Mouse (Mus musculus) midbrain, embryonic 11.5 days (tissue): ENCODE measurements at regions not wholly inside any gene's neighbourhood (a gene's known extent, or its start where the extent isn't known, plus 50 kb on each side); places are given as distances from the start of the nearest gene placed in this dataset.
A peak's percentile ranks its signal among the peaks of the same experiment; 100 is the strongest.

Source experiments
- ATAC-seq: fragments of 200-750 bp; cut with Nextera tagmentation; 2 replicates; pipeline ENCODE4 v1.8.0; 2017; ENCODE audit warnings: moderate TSS enrichment, moderate library complexity; ENCODE audit not compliant: low FRiP score
- DNase-seq: peaks from one replicate; pipeline ENCODE4 v3.0.0; 2015; ENCODE audit warnings: low spot score; ENCODE audit errors: missing footprints
- H3K27ac ChIP-seq: fragments of 300-500 bp; sonication (generic); 2 replicates; pipeline ENCODE4 v1.5.1; 2014; ENCODE audit warnings: low read depth, low read length
- H3K27me3 ChIP-seq: fragments of 300-500 bp; sonication (generic); 2 replicates; pipeline ENCODE4 v1.6.1; 2014; ENCODE audit warnings: mild to moderate bottlenecking, low read length, moderate library complexity, mixed read lengths; ENCODE audit not compliant: control insufficient read depth, insufficient read depth
- H3K36me3 ChIP-seq: fragments of 300-500 bp; sonication (generic); 2 replicates; pipeline ENCODE4 v1.6.1; 2014; ENCODE audit warnings: mild to moderate bottlenecking, low read length, moderate library complexity, mixed read lengths; ENCODE audit not compliant: control insufficient read depth, insufficient read depth
- H3K4me1 ChIP-seq: fragments of 300-500 bp; sonication (generic); 2 replicates; pipeline ENCODE4 v1.6.1; 2014; ENCODE audit warnings: low read length; ENCODE audit not compliant: control insufficient read depth, insufficient read depth
- H3K4me2 ChIP-seq: fragments of 300-500 bp; sonication (generic); 2 replicates; pipeline ENCODE4 v1.6.1; 2014; ENCODE audit warnings: mild to moderate bottlenecking, moderate library complexity
- H3K4me3 ChIP-seq: fragments of 300-500 bp; sonication (generic); 2 replicates; pipeline ENCODE4 v1.5.1; 2014; ENCODE audit warnings: low read depth, low read length
- H3K9ac ChIP-seq: fragments of 300-500 bp; sonication (generic); 2 replicates; pipeline ENCODE4 v1.6.1; 2014; ENCODE audit warnings: low read length
- H3K9me3 ChIP-seq: fragments of 300-500 bp; sonication (generic); 2 replicates; pipeline ENCODE4 v1.6.1; 2016; ENCODE audit warnings: low read length; ENCODE audit not compliant: control insufficient read depth
- WGBS: fragments of 180-500 bp; shearing (Covaris S2); extraction: QIAGEN DNeasy Blood & Tissue Kit; methylation state at CpG from one replicate; pipeline ENCODE4 v1.1.7; 2014; 5-methylcytosine and 5-hydroxymethylcytosine counted together

DNA sequence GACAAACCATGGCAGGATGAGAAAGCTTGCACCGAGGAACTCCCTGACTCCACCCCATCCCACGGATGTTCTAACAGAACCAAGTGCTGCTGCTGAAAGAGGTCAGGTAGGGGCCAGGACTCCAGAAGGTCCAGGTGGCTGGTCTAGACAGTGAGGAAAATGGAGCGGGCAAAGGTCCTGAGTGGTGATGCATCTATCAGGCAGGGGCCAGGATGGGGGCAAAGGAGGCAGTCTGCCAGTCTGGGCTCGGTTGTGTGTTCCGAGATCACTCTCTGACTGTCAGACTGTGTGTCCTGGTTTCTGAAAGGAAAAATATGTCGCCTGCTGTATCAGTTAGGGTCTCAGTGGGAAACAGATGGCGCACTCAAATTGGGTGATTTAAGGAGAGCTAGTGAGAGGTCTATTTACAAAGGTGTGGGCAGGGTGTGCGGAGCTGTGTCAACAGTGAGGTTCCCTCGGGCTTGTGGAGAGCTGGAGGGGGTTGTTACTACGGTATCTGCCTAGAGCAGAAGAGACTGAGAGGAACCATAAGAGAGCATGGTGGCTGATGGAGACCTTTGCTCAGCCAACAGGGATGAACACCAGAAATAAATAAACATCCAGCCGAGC, 168.3 kb upstream of the Csf3r start:
- Histone ChIP-seq H3K27me3 (no peaks in the 10 kb centered on the region), H3K9ac (no peak overlapping the region), H3K9me3 (no peaks in the 10 kb centered on the region), H3K4me2 (no peak overlapping the region), H3K4me3 (no peak overlapping the region), H3K36me3 (no peaks in the 10 kb centered on the region), H3K27ac (no peak overlapping the region), H3K4me1 (peaks cover 4% of the 10 kb centered on the region)
- ATAC-seq: no peak
- DNase-seq: no peak
- 60% methylated on average over 11 of the region's 11 CpGs for WGBS

DNA sequence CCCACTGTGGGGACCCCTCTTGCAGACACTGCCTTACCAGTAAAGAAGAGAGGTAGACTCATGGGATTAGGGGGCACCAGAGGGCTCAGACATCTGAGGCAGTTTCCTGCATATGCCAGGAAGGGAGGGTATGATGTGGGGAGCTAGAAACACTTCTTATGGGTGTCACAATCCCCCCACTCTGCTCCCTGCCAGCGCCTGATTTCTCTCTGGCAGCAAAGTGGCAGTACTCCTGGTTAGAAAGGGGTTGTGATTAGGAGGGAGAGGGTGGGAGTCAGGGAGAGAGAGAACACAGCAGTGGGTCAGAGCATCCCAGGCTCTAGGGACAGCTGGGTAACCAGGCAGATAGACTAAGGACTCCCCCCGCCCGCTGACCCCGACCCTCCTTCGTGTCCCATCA, 167.6 kb upstream of the Csf3r start:
- no peak overlapping the region for H3K4me2 ChIP-seq
- 81% methylated on average over 5 of the region's 5 CpGs for WGBS
- H3K4me1 ChIP-seq: peaks cover 4% of the 10 kb centered on the region
- DNase-seq: no peak
- ATAC-seq: no peak
- H3K4me3 ChIP-seq: no peak overlapping the region
- no peaks in the 10 kb centered on the region for H3K9me3 ChIP-seq
- no peak overlapping the region for H3K9ac ChIP-seq
- H3K36me3 ChIP-seq: no peaks in the 10 kb centered on the region
- no peak overlapping the region for H3K27ac ChIP-seq
- H3K27me3 ChIP-seq: no peaks in the 10 kb centered on the region

DNA sequence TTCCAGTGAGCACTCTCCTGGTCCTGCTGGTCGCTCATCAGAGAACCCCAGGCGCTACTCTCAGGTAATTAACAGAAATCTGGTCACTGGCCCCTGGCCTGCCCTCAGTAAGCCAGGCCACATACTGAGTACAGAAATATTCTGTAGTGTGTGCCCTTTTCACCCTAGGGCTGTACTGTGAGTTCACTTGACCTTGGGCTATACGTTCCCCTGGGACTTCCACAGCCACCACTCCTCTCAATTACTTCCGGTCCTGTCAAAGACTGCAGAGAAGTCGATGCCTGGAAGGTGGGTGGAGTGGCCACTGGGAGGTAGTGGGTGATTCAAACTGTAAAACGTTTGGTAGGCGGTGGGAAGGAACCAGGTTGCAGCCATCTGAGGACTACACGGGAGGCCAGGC, 159.3 kb upstream of the Csf3r start:
- no peak overlapping the region for H3K4me3 ChIP-seq
- H3K27ac ChIP-seq: no peak overlapping the region
- H3K27me3 ChIP-seq: no peaks in the 10 kb centered on the region
- WGBS: 47% methylated on average over 8 of the region's 8 CpGs
- ATAC-seq: no peak
- H3K4me2 ChIP-seq: no peak overlapping the region
- H3K4me1 ChIP-seq: peaks cover under 1% of the 10 kb centered on the region; the same call in 1 of the 2 replicates
- DNase-seq: no peak
- H3K9me3 ChIP-seq: no peaks in the 10 kb centered on the region
- H3K36me3 ChIP-seq: no peaks in the 10 kb centered on the region
- H3K9ac ChIP-seq: no peak overlapping the region

DNA sequence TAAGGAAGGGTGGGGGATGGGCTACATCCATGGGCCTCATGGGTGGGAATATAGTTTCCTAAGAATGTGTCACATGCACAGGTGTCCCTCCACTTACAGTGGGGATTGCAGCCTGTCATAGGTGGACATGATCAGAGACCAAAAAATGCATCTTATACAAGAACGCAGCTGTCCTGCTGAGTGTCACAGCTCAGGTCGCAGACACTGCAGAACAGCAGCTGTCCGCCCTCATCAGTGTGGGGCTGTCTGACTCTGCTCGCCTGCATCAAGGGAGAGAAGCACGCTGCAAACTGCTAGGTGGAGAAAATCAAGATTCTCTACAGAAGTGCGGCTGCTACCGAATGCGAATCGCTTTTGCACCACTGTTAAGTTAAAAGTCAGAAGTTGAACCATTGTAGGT, 158.6 kb upstream of the Csf3r start:
- Histone ChIP-seq H3K27ac (no peak overlapping the region), H3K36me3 (no peaks in the 10 kb centered on the region), H3K27me3 (no peaks in the 10 kb centered on the region), H3K9ac (no peak overlapping the region), H3K4me3 (no peak overlapping the region), H3K4me1 (no peaks in the 10 kb centered on the region), H3K9me3 (no peaks in the 10 kb centered on the region), H3K4me2 (no peak overlapping the region)
- WGBS: 77% methylated on average over 9 of the region's 9 CpGs
- ATAC-seq (no peak), DNase-seq (no peak)

DNA sequence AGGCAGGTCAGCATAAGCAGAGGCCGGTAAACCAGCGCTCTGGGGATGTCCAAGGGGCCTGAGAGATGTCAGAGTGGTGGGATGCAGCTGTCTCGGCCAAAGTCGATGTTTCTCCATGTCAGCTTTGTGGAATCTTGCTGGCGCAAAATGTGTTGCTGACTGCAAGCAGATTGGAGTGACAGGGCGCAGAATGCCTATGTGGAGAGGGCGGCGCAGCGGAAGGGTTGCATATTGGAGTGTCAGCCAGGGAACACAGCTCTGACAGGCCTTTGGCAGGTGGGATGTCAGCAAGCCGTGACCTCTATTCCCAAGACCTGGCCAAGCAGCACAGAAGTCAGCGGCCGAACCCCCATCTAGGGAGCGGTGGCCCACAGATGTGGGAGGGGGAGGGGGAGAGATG, 153.1 kb upstream of the Csf3r start:
- H3K4me3 ChIP-seq: no peak overlapping the region
- no peak for DNase-seq
- no peak overlapping the region for H3K27ac ChIP-seq
- no peak overlapping the region for H3K9ac ChIP-seq
- WGBS: 82% methylated on average over 13 of the region's 13 CpGs
- ATAC-seq: no peak
- no peaks in the 10 kb centered on the region for H3K36me3 ChIP-seq
- no peaks in the 10 kb centered on the region for H3K9me3 ChIP-seq
- H3K4me1 ChIP-seq: no peaks in the 10 kb centered on the region
- H3K27me3 ChIP-seq: no peaks in the 10 kb centered on the region
- no peak overlapping the region for H3K4me2 ChIP-seq

DNA sequence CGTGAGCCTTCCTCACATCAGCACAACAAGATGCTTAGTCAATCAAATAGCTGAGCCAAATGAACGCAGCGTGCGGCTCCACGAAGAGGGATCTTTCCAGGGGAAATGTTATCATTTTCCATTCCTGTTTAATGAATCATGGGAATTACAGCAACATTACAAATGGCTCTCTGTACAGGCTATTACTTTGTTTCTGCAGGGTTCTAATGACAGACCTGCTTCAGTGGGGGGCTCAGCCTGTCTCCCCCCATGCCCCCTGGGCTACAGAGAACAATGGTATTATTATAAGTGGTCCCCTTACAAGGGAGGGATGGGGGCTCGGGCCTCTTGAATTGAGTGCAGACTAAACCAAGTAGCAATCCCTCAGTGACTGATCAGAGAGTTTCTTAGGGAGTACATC, 144.3 kb upstream of the Csf3r start:
- 83% methylated on average over 6 of the region's 6 CpGs for WGBS
- H3K27ac ChIP-seq: no peak overlapping the region

DNA sequence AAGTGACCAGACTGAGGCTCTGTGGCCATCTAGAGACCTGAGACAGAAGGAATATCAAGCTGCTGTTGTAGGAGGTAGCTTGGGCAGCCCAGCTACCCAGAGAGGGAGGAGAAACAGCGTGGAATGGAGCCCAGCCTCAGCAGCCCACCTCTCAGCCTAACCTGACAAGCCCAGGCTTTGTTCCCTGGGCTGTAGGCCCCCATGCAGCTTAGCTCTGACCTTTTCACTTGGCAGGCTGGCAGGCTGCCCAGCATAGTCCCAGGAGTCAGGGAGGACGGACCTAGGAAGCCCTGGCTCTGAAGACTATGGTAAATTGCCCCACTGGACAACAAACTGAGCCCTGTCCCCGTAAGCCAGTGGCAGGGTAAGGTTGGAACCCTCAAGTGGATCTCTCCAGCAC, 141.8 kb upstream of the Csf3r start:
- Histone ChIP-seq H3K4me1 (no peaks in the 10 kb centered on the region), H3K9me3 (no peaks in the 10 kb centered on the region), H3K4me3 (no peak overlapping the region), H3K4me2 (no peak overlapping the region), H3K9ac (no peak overlapping the region), H3K27ac (no peak overlapping the region), H3K36me3 (no peaks in the 10 kb centered on the region), H3K27me3 (no peaks in the 10 kb centered on the region)
- DNase-seq (peak; percentile 74), ATAC-seq (no peak)
- 59% methylated on average over 3 of the region's 3 CpGs for WGBS

More for the DNA sequence above, 144.3 kb upstream of the Csf3r start:
- H3K27me3 ChIP-seq: no peaks in the 10 kb centered on the region
- H3K4me3 ChIP-seq: no peak overlapping the region
- H3K4me1 ChIP-seq: no peaks in the 10 kb centered on the region
- DNase-seq: peak; percentile 72
- H3K9me3 ChIP-seq: no peaks in the 10 kb centered on the region
- no peak for ATAC-seq
- no peaks in the 10 kb centered on the region for H3K36me3 ChIP-seq
- H3K4me2 ChIP-seq: no peak overlapping the region
- H3K9ac ChIP-seq: no peak overlapping the region

DNA sequence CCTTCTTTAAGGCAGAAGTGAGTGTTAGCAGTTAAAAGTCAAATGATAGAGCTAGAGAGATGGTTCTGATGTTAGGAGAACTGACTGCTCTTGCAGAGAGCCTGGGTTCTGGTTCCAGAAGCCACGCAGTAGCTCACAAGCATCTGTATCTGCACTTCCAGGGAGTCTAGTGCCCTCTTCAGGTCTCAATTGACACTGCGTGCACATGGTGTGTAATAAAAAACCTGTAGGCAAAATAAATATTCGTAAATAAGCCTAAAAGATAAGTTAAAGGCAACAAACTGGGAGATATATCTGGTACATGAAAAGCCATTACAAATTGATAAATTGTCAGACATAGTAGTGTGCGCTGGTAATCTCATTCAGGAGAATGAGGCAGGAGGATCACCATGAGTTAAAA, 133.8 kb upstream of the Csf3r start:
- ATAC-seq (no peak), DNase-seq (peak; percentile 78)
- Histone ChIP-seq H3K4me2 (no peak overlapping the region), H3K27ac (no peak overlapping the region), H3K4me3 (no peak overlapping the region), H3K9ac (no peak overlapping the region), H3K27me3 (no peaks in the 10 kb centered on the region), H3K4me1 (no peaks in the 10 kb centered on the region), H3K36me3 (no peaks in the 10 kb centered on the region), H3K9me3 (no peaks in the 10 kb centered on the region)
- 57% methylated on average over 4 of the region's 4 CpGs for WGBS

DNA sequence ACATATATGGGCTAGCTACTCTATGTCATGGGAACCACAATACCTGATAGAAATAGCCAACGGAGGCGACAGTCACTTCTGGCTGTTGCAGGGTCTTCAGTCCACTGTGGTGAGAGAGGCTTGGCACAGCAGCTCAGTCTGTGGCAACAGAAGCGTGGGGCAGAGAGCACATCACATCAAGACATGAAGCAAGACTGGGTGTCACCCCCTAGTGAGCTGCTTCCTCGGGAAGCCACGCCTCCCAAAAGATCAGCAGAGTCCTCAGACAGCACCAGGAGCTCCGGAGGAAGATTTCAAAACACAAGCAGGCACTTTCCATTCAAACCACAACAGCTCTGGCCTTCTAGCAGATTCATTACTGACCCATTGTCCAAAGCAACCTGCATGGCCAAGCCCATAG, 131.2 kb upstream of the Csf3r start:
- peak; percentile 17 for DNase-seq
- no peaks in the 10 kb centered on the region for H3K36me3 ChIP-seq

More for the DNA sequence above, 131.2 kb upstream of the Csf3r start:
- no peak for ATAC-seq
- Histone ChIP-seq H3K4me1 (no peaks in the 10 kb centered on the region), H3K4me3 (no peak overlapping the region), H3K4me2 (no peak overlapping the region), H3K9me3 (no peaks in the 10 kb centered on the region), H3K9ac (no peak overlapping the region), H3K27ac (no peak overlapping the region), H3K27me3 (no peaks in the 10 kb centered on the region)
- 74% methylated on average over 6 of the region's 6 CpGs for WGBS
